Mouse (Mus musculus): ENCODE data around the gene Cd300ld2. TPM values are rescaled to one million over a fixed set of nuclear protein-coding genes. Genes with fewer than 3 reads are reported as not detected.
A peak's percentile ranks its signal among the peaks of the same experiment; 100 is the strongest.

The Cd300ld2 gene
- polyA plus RNA-seq, 2 experiments = not detected

DNA sequence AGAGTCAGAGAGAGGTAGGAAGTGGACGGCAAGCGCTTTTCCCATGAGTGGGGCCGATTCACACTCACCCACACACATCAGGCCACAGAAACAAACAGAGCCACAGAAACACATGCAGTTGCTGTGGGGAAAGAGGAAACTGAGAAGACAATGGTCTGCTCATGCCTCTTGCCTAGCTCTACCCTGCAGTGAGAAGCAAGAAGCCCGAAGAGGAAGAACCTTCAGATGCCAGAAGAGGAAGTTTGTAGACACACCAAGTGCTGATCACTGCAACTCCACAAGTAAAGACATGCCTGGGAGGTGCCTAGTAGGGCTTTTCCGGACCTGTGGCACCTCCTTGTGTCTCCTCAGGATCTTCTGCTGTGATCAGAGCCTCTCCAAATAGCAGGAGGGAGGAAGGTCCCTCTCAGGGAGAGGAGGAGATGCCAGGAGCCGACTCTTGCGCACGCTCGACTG, 47.2 kb downstream of the Cd300ld2 start, which contains the start of gene Cd300c:
Gene Cd300c, minus strand, starts transcription at position 406 of the 456 bp plus-strand sequence.
- Histone ChIP-seq H3K9ac (replicated peaks) (no peak within 1 kb of the TSS), H3K27me3 (ENCODE audit: control insufficient read depth, insufficient read depth, low read length) (no peaks in the 10 kb centered on the region), H3K36me3 (replicated peaks; ENCODE audit: control insufficient read depth, insufficient read depth, low read depth) (no peaks in the 10 kb centered on the region), H3K4me2 (ENCODE audit: low read depth) (no peak within 1 kb of the TSS), H3K4me1 (replicated peaks; ENCODE audit: control insufficient read depth in 2 of 2, insufficient read depth in 2 of 2, low read length in 1 of 2) (no peaks in the 10 kb centered on the region), H3K27ac (no peak within 1 kb of the TSS), H3K4me3 (ENCODE audit: insufficient read depth in 1 of 2, low read depth in 2 of 2, low read length in 2 of 2) (no peak within 1 kb of the TSS), H3K9me3 (ENCODE audit: control insufficient read depth, low read length) (no peaks in the 10 kb centered on the region; the same call in 1 of the 2 replicates)
- TF ChIP-seq EP300 (IDR thresholded peaks at IDR 0.05; ENCODE audit: low read depth) (no peak), CTCF (IDR thresholded peaks at IDR 0.05; ENCODE audit: low read depth) (no peak)
- DNase-seq (ENCODE audit: low read depth in 3 of 3, low spot score in 3 of 3) = no peak
- WGBS (ENCODE audit: insufficient replicate concordance) = 51% methylated on average over 9 of the region's 9 CpGs
- no peak for ATAC-seq (ENCODE audit: insufficient read depth)

GRCm38 (mm10) chr11:114965182-114965828, 50.7 kb downstream of the Cd300ld2 start:
- TF ChIP-seq EP300 (IDR thresholded peaks at IDR 0.05; ENCODE audit: low read depth) (no peak), CTCF (IDR thresholded peaks at IDR 0.05; ENCODE audit: low read depth) (no peak)
- peaks cover 0 to 4% of the 10 kb centered on the region in 2 experiments; a peak in 2 of 4 replicates for H3K4me1 ChIP-seq (replicated peaks; ENCODE audit: control insufficient read depth in 2 of 2, insufficient read depth in 2 of 2, low read length in 1 of 2)
- H3K4me3 ChIP-seq (ENCODE audit: insufficient read depth in 1 of 2, low read depth in 2 of 2, low read length in 2 of 2) = no peak overlapping the region
- no peak overlapping the region for H3K4me2 ChIP-seq (ENCODE audit: low read depth)
- 12% methylated on average over 3 of the region's 3 CpGs for WGBS (ENCODE audit: insufficient replicate concordance)
- ATAC-seq (ENCODE audit: insufficient read depth) (peak; percentile 26; the same call in 1 of the 2 replicates), DNase-seq (ENCODE audit: low read depth in 3 of 3, low spot score in 3 of 3) (peak in 1 of 3 experiments; percentile 36)
- H3K27ac ChIP-seq = no peak overlapping the region
- no peaks in the 10 kb centered on the region for H3K9me3 ChIP-seq (ENCODE audit: control insufficient read depth, low read length)
- no peak overlapping the region for H3K9ac ChIP-seq (replicated peaks)
- no peaks in the 10 kb centered on the region for H3K27me3 ChIP-seq (ENCODE audit: control insufficient read depth, insufficient read depth, low read length)
- H3K36me3 ChIP-seq (replicated peaks; ENCODE audit: control insufficient read depth, insufficient read depth, low read depth) = no peaks in the 10 kb centered on the region

GRCm38 (mm10) chr11:114960369-114960768, 55.6 kb downstream of the Cd300ld2 start:
- no peak overlapping the region for H3K4me3 ChIP-seq (ENCODE audit: insufficient read depth in 1 of 2, low read depth in 2 of 2, low read length in 2 of 2)
- peaks cover 0 to 4% of the 10 kb centered on the region in 2 experiments; a peak in 2 of 4 replicates for H3K4me1 ChIP-seq (replicated peaks; ENCODE audit: control insufficient read depth in 2 of 2, insufficient read depth in 2 of 2, low read length in 1 of 2)
- DNase-seq (ENCODE audit: low read depth in 3 of 3, low spot score in 3 of 3) = no peak
- no peaks in the 10 kb centered on the region for H3K36me3 ChIP-seq (replicated peaks; ENCODE audit: control insufficient read depth, insufficient read depth, low read depth)
- H3K4me2 ChIP-seq (ENCODE audit: low read depth) = no peak overlapping the region
- H3K9me3 ChIP-seq (ENCODE audit: control insufficient read depth, low read length) = no peaks in the 10 kb centered on the region
- TF ChIP-seq EP300 (IDR thresholded peaks at IDR 0.05; ENCODE audit: low read depth) (no peak), CTCF (IDR thresholded peaks at IDR 0.05; ENCODE audit: low read depth) (no peak)
- H3K27ac ChIP-seq = no peak overlapping the region
- no peak overlapping the region for H3K9ac ChIP-seq (replicated peaks)
- WGBS (ENCODE audit: insufficient replicate concordance) = 24% methylated on average over 1 of the region's 1 CpGs
- no peak for ATAC-seq (ENCODE audit: insufficient read depth)
- no peaks in the 10 kb centered on the region for H3K27me3 ChIP-seq (ENCODE audit: control insufficient read depth, insufficient read depth, low read length)

Other genes starting within 250 kb of the Cd300ld2 start
- 0.10 TPM in 1 of 2 replicates, not detected in the other for gene Btbd17, start 220.2 kb downstream of the Cd300ld2 start, polyA plus RNA-seq (2012; rRNA removed)
- not detected in 2 replicates for gene Btbd17, start 220.2 kb downstream of the Cd300ld2 start, polyA plus RNA-seq (2014; fragmentation: Nextera tagmentation; extraction: Ambion mirVana)
- gene Gpr142, start 217.3 kb downstream of the Cd300ld2 start, polyA plus RNA-seq (2012; rRNA removed) = 0.04 TPM in 1 of 2 replicates, not detected in the other
- gene Gpr142, start 217.3 kb downstream of the Cd300ld2 start, polyA plus RNA-seq (2014; fragmentation: Nextera tagmentation; extraction: Ambion mirVana) = not detected in 2 replicates
- 4.8 and 5.0 TPM in 2 replicates for gene Gprc5c, start 165.0 kb downstream of the Cd300ld2 start, polyA plus RNA-seq (2012; rRNA removed)
- gene Gprc5c, start 165.0 kb downstream of the Cd300ld2 start, polyA plus RNA-seq (2014; fragmentation: Nextera tagmentation; extraction: Ambion mirVana) = 8.0 and 9.8 TPM in 2 replicates
- 2.1 and 3.1 TPM in 2 replicates for gene Cd300a, start 126.2 kb downstream of the Cd300ld2 start, polyA plus RNA-seq (2012; rRNA removed)
- gene Cd300a, start 126.2 kb downstream of the Cd300ld2 start, polyA plus RNA-seq (2014; fragmentation: Nextera tagmentation; extraction: Ambion mirVana) = 3.6 and 3.7 TPM in 2 replicates
- 0.66 and 0.83 TPM in 2 replicates for gene Cd300lb, start 81.8 kb downstream of the Cd300ld2 start, polyA plus RNA-seq (2012; rRNA removed)
- gene Cd300lb, start 81.8 kb downstream of the Cd300ld2 start, polyA plus RNA-seq (2014; fragmentation: Nextera tagmentation; extraction: Ambion mirVana) = 0.67 and 1.5 TPM in 2 replicates
- 0.18 TPM in 1 of 2 replicates, not detected in the other for gene Cd300c, start 47.0 kb downstream of the Cd300ld2 start, polyA plus RNA-seq (2012; rRNA removed)
- not detected in 2 replicates for gene Cd300c, start 47.0 kb downstream of the Cd300ld2 start, polyA plus RNA-seq (2014; fragmentation: Nextera tagmentation; extraction: Ambion mirVana)
- gene Cd300ld, start 26.3 kb downstream of the Cd300ld2 start, polyA plus RNA-seq (2012; rRNA removed) = 0.75 and 0.89 TPM in 2 replicates
- 0.63 and 1.1 TPM in 2 replicates for gene Cd300ld, start 26.3 kb downstream of the Cd300ld2 start, polyA plus RNA-seq (2014; fragmentation: Nextera tagmentation; extraction: Ambion mirVana)
- gene Cd300c2, start 14.3 kb downstream of the Cd300ld2 start, polyA plus RNA-seq (2012; rRNA removed) = 3.7 and 4.8 TPM in 2 replicates
- gene Cd300c2, start 14.3 kb downstream of the Cd300ld2 start, polyA plus RNA-seq (2014; fragmentation: Nextera tagmentation; extraction: Ambion mirVana) = 7.6 and 7.8 TPM in 2 replicates
- gene Cd300ld4, start 10.8 kb upstream of the Cd300ld2 start, polyA plus RNA-seq (2012; rRNA removed) = 0.09 and 0.10 TPM in 2 replicates
- gene Cd300ld4, start 10.8 kb upstream of the Cd300ld2 start, polyA plus RNA-seq (2014; fragmentation: Nextera tagmentation; extraction: Ambion mirVana) = not detected in 2 replicates
- 0.13 TPM in 1 of 2 replicates, not detected in the other for gene Cd300ld5, start 21.6 kb upstream of the Cd300ld2 start, polyA plus RNA-seq (2012; rRNA removed)
- not detected in 2 replicates for gene Cd300ld5, start 21.6 kb upstream of the Cd300ld2 start, polyA plus RNA-seq (2014; fragmentation: Nextera tagmentation; extraction: Ambion mirVana)
- gene Cd300ld3, start 32.2 kb upstream of the Cd300ld2 start, polyA plus RNA-seq (2012; rRNA removed) = 0.27 and 0.63 TPM in 2 replicates
- gene Cd300ld3, start 32.2 kb upstream of the Cd300ld2 start, polyA plus RNA-seq (2014; fragmentation: Nextera tagmentation; extraction: Ambion mirVana) = not detected in 2 replicates
- 0.44 and 0.56 TPM in 2 replicates for gene Cd300e, start 46.0 kb upstream of the Cd300ld2 start, polyA plus RNA-seq (2012; rRNA removed)
- gene Cd300e, start 46.0 kb upstream of the Cd300ld2 start, polyA plus RNA-seq (2014; fragmentation: Nextera tagmentation; extraction: Ambion mirVana) = 0.22 and 0.29 TPM in 2 replicates
- 1.5 and 1.7 TPM in 2 replicates for gene Rab37, start 75.2 kb upstream of the Cd300ld2 start, polyA plus RNA-seq (2012; rRNA removed)
- 1.8 and 2.0 TPM in 2 replicates for gene Rab37, start 75.2 kb upstream of the Cd300ld2 start, polyA plus RNA-seq (2014; fragmentation: Nextera tagmentation; extraction: Ambion mirVana)
- 1.5 and 1.6 TPM in 2 replicates for gene Cd300lf, start 117.8 kb upstream of the Cd300ld2 start, polyA plus RNA-seq (2012; rRNA removed)
- gene Cd300lf, start 117.8 kb upstream of the Cd300ld2 start, polyA plus RNA-seq (2014; fragmentation: Nextera tagmentation; extraction: Ambion mirVana) = 0.97 and 1.1 TPM in 2 replicates
- 37.9 and 41.4 TPM in 2 replicates for gene Slc9a3r1, start 147.1 kb upstream of the Cd300ld2 start, polyA plus RNA-seq (2012; rRNA removed)
- 49.6 and 58.3 TPM in 2 replicates for gene Slc9a3r1, start 147.1 kb upstream of the Cd300ld2 start, polyA plus RNA-seq (2014; fragmentation: Nextera tagmentation; extraction: Ambion mirVana)
- gene Tmem104, start 171.3 kb upstream of the Cd300ld2 start, polyA plus RNA-seq (2012; rRNA removed) = 1.7 and 2.1 TPM in 2 replicates
- gene Tmem104, start 171.3 kb upstream of the Cd300ld2 start, polyA plus RNA-seq (2014; fragmentation: Nextera tagmentation; extraction: Ambion mirVana) = 4.0 and 4.1 TPM in 2 replicates
- 6.0 and 7.7 TPM in 2 replicates for gene Nat9, start 171.7 kb upstream of the Cd300ld2 start, polyA plus RNA-seq (2012; rRNA removed)
- 8.2 and 8.5 TPM in 2 replicates for gene Nat9, start 171.7 kb upstream of the Cd300ld2 start, polyA plus RNA-seq (2014; fragmentation: Nextera tagmentation; extraction: Ambion mirVana)

All from liver, embryonic 14.5 days (tissue).